Mouse (Mus musculus): ENCODE results near the gene Cfl1. TPM values are rescaled to one million over a fixed set of nuclear protein-coding genes. Genes with fewer than 3 reads are reported as not detected.

Gene Cfl1
- total RNA-seq, 4 experiments from 2014 or later = 44.8 to 57.2 (median 51.2) TPM

- DNase-seq (ENCODE audit: low spot score in 2 of 2) = peak; percentile 91 to 94
Observed at GRCm38 (mm10) chr19:5529325-5530137, 39.3 kb downstream of the Cfl1 start.

GRCm38 (mm10) chr19:5530138-5530524 is 39.9 kb downstream of the Cfl1 start:
- DNase-seq (ENCODE audit: low spot score in 2 of 2) = no peak

DNA sequence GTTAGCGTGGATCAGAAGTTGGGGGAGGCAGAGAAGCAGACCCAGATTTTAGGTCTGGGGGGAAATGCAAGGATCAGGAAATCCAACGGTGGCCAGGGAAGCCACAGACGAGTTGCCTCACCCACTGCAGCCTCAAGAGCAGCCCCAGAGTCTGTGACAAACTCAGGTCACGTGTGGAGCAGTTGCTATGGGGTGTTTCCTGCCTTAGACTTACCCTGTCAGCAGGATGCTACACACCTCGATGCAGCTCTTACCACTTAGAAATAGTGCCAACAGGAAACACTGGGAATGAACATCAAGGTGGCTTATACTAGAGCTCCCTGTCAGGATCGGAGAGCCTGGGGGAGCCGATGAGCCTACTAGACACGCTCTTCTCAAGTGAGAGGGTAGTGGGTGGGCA is 42.3 kb downstream of the Cfl1 start:
- DNase-seq (ENCODE audit: low spot score in 2 of 2) = no peak

DNA sequence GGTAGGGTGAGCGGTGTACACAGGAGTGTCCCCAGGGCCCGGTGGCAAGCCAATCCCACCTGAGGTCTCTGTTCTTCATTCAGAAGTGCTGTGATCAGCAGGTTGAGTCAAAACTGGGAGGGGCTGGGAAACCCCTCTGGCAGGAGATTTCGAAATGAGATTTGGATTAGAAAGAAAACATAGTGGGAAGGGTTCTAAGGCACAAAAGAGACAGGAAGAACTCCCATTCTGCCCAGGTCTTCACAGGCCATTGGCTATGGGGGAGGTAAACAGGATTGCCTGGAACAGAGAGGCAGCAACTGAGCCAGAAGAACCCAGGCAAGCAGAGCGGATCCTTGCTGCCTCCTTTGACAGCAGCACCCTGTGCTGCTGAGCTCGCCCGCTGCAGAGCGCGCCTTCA is 48.5 kb downstream of the Cfl1 start:
- no peak for DNase-seq (ENCODE audit: low spot score in 2 of 2)

DNA sequence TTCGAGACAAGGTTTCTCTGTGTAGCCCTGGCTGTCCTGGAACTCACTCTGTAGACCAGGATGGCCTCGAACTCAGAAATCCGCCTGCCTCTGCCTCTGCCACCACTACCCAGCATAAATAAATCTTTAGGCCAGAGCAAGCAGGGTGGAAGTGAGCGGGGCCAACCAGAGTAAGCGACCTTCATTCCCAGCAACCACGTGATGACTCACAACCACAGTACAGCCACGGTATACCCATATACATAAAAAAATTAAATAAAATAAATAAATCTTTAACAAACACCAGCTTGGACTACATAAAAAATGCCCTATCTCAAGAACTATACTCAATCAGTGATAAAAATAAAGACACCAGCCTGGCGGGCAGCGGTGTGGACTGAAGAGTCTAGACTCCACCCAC is 53.1 kb downstream of the Cfl1 start:
- DNase-seq (ENCODE audit: low spot score in 2 of 2) = no peak

DNA sequence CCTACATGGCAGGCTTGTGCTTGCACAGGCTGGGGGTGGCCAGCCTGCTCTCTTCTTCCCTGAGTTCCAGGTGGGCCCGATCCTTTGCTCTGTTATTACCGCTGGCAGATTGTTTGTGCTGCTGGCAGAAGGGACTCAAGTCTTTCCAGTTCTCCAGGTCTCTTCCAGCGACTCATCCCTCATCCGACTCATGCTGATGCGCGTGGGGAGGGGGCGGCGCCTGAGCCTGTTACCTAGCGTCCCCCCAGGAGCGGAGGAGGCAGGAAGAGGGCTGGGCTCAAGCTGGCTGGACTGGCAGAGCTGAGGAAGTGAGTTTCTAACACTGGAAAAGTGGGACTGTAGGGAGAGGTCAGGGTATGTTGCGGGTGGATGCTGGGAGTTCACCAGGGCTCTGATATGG is 53.8 kb downstream of the Cfl1 start:
- no peak for DNase-seq (ENCODE audit: low spot score in 2 of 2)

Other genes starting within 250 kb of the Cfl1 start
- gene Pacs1, start 217.3 kb upstream of the Cfl1 start, total RNA-seq (2022) = 1 to 10 TPM; 4.5 to 6.6 (median 5.4) TPM
- 10 to 100 TPM; 59.7 to 74.1 (median 62.9) TPM for gene Sf3b2, start 195.0 kb upstream of the Cfl1 start, total RNA-seq (2022)
- gene Gal3st3, start 192.1 kb upstream of the Cfl1 start, total RNA-seq (2022) = under 1 TPM in 1 of 4 experiments, not detected in 3; 0.17 TPM
- gene Catsper1, start 154.7 kb upstream of the Cfl1 start, total RNA-seq (2022) = not detected
- gene Cst6, start 140.9 kb upstream of the Cfl1 start, total RNA-seq (2022) = 10 to 100 TPM; 44.0 to 55.9 (median 44.9) TPM
- 10 to 100 TPM; 16.3 to 18.8 (median 17.9) TPM for gene Eif1ad, start 123.7 kb upstream of the Cfl1 start, total RNA-seq (2022)
- gene Banf1, start 123.3 kb upstream of the Cfl1 start, total RNA-seq (2022) = 100 to 1,000 TPM; 122 to 146 (median 135) TPM
- gene Sart1, start 101.8 kb upstream of the Cfl1 start, total RNA-seq (2022) = 10 to 100 TPM; 40.2 to 52.1 (median 45.3) TPM
- 1 to 10 TPM in 3 of 4 experiments, under 1 TPM in 1; 0.96 to 2.4 (median 2.0) TPM for gene Tsga10ip, start 87.9 kb upstream of the Cfl1 start, total RNA-seq (2022)
- 100 to 1,000 TPM; 727 to 752 (median 743) TPM for gene Drap1, start 65.5 kb upstream of the Cfl1 start, total RNA-seq (2022)
- gene AI837181, start 65.3 kb upstream of the Cfl1 start, total RNA-seq (2022) = 10 to 100 TPM; 33.7 to 38.3 (median 35.8) TPM
- not detected for gene Fosl1, start 42.9 kb upstream of the Cfl1 start, total RNA-seq (2022)
- 1 to 10 TPM; 5.5 to 8.1 (median 6.3) TPM for gene Ccdc85b, start 32.6 kb upstream of the Cfl1 start, total RNA-seq (2022)
- gene Fibp, start 29.8 kb upstream of the Cfl1 start, total RNA-seq (2022) = 10 to 100 TPM; 29.2 to 35.1 (median 32.8) TPM
- not detected for gene Ctsw, start 21.9 kb upstream of the Cfl1 start, total RNA-seq (2022)
- 1 to 10 TPM; 3.2 to 6.1 (median 3.8) TPM for gene Efemp2, start 16.5 kb upstream of the Cfl1 start, total RNA-seq (2022)
- 10 to 100 TPM; 18.5 to 22.8 (median 21.2) TPM for gene Mus81, start 2.1 kb upstream of the Cfl1 start, total RNA-seq (2022)
- gene 1700020D05Rik, start 13.3 kb downstream of the Cfl1 start, total RNA-seq (2022) = under 1 TPM in 3 of 4 experiments, not detected in 1; 0.31 to 0.67 (median 0.47) TPM
- gene Snx32, start 20.1 kb downstream of the Cfl1 start, total RNA-seq (2022) = 1 to 10 TPM; 5.3 to 6.4 (median 5.9) TPM
- not detected for gene Ovol1, start 70.2 kb downstream of the Cfl1 start, total RNA-seq (2022)
- gene Ap5b1, start 77.6 kb downstream of the Cfl1 start, total RNA-seq (2022) = 1 to 10 TPM; 2.0 to 2.6 (median 2.5) TPM
- gene Rnaseh2c, start 111.4 kb downstream of the Cfl1 start, total RNA-seq (2022) = 10 to 100 TPM; 40.5 to 63.8 (median 50.9) TPM
- 10 to 100 TPM; 17.2 to 23.9 (median 21.6) TPM for gene Kat5, start 119.8 kb downstream of the Cfl1 start, total RNA-seq (2022)
- 10 to 100 TPM; 13.8 to 20.5 (median 15.0) TPM for gene Rela, start 147.0 kb downstream of the Cfl1 start, total RNA-seq (2022)
- gene Sipa1, start 173.3 kb downstream of the Cfl1 start, total RNA-seq (2022) = 1 to 10 TPM; 2.1 to 6.9 (median 6.3) TPM
- gene Map3k11, start 198.3 kb downstream of the Cfl1 start, total RNA-seq (2022) = 1 to 10 TPM; 7.1 to 8.7 (median 8.1) TPM
- 10 to 100 TPM; 11.8 to 15.2 (median 13.7) TPM for gene Pcnx3, start 198.5 kb downstream of the Cfl1 start, total RNA-seq (2022)
- gene Kcnk7, start 213.9 kb downstream of the Cfl1 start, total RNA-seq (2022) = not detected
- 100 to 1,000 TPM; 195 to 259 (median 242) TPM for gene Ehbp1l1, start 235.9 kb downstream of the Cfl1 start, total RNA-seq (2022)
- 10 to 100 TPM; 17.0 to 18.5 (median 18.2) TPM for gene Fam89b, start 239.2 kb downstream of the Cfl1 start, total RNA-seq (2022)

Data from gastrocnemius, adult 8-10 months (tissue).